Mouse (Mus musculus) ZHBTc4 (cell line): ENCODE measurements at regions not wholly inside any gene's neighbourhood (a gene's known extent, or its start where the extent isn't known, plus 50 kb on each side); places are given as distances from the start of the nearest gene placed in this dataset.

Experiments used
- DNase-seq: peaks from one replicate; pipeline ENCODE4 v3.0.0-alpha.2; 2011; ENCODE audit warnings: low read depth, low spot score

DNA sequence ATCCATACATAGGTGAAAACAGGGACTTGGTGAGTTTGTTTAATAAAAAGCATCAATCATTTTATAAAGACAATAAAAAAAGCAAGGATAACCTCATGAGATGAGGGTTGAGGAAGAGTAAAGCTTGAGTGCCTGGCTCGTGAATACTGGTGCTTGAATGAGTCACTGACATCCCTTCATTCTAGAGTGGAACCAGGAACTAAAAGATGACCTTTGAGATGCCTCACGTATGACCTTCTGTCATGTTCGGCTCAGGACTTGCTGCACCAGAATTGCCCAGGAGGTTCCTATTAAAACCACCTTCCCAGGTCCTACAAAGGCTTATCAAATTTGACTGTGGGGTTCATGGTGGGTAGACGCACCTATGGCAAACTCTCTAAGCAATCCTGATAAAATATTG is 61.5 kb upstream of the Elac2 start:
- DNase-seq: no peak

DNA sequence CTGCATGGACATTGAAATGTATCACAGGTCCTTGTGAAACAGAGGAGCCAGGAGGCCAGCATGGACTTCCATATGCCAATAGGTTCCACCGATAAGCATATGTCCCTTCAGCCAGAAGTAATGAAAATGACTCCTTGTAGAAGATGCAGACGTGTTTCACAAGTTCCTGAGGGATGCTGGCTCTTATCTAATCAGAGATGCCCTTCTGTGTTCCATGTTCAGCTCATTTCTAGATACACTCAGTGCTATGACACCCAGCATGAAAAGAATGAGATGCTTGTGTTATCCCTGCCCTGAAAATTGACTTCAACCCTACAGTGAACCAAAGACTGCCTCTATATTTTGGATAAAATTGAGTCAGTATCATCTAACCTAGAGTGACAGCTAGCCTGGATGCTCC is 53.8 kb upstream of the Elac2 start:
- DNase-seq: no peak

DNA sequence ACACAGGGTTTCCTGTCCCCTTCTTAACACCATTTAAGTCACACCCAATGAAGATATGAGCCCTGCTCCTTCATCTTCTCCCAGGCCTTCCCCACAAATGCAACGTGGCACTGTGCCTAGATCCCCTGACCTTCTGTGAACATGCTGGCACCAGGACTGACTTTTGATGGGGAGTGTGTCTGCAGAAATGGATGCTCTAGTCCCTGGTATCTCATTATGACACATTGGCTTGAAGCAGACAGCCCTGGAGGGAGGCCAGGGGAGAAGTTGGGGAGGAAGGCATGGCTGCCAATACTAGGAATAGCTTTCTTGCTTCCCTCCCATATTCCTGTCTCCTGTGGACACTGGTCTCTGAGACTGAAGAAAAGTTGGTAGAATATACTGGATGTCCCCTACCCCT is 52.9 kb upstream of the Elac2 start:
- no peak for DNase-seq
